Mouse (Mus musculus) heart, postnatal 4 days (tissue): Measurements from ENCODE around the gene Jak1. TPM values are rescaled to one million over a fixed set of nuclear protein-coding genes. Genes with fewer than 3 reads are reported as not detected.

Experiments
- DNase-seq: peaks from one replicate; pipeline ENCODE4 v3.0.0; 2021
- total RNA-seq, 2 experiments: library from RNA; stranded (reverse); gene quantifications; 2 replicates each; pipeline ENCODE4 v1.2.3; 2021

Gene Jak1
- total RNA-seq, 2 experiments from 2014 or later, result 86.6 to 89.9 TPM

DNA sequence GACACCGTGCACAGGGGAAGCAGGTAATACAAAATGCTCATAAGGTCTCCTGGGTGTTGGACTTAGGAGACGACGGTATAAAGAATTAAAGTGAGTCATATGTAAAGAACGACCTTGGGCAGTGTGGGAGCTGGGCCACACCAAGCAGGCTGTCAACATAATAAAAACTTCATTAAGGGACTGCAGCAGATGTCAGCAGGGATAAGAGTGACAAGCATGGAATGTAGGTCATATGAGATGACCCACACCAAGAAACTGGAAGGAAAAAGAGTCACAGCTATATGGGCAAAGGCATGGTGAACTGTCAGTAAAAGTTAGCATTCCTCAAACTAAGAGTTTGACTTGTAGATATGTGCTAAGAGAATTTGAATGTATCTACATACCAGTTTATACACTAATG, 120.7 kb downstream of the Jak1 start:
- DNase-seq, result no peak

- DNase-seq, result no peak
Observed at GRCm38 (mm10) chr4:101143901-101144300, 121.2 kb downstream of the Jak1 start.

- DNase-seq, result no peak
Observed at GRCm38 (mm10) chr4:101141768-101142167, 123.3 kb downstream of the Jak1 start.

GRCm38 (mm10) chr4:101137975-101138374, 127.1 kb downstream of the Jak1 start:
- no peak for DNase-seq

- DNase-seq, result no peak
Observed at GRCm38 (mm10) chr4:101135909-101136308, 129.2 kb downstream of the Jak1 start.

- DNase-seq, result no peak
Observed at GRCm38 (mm10) chr4:101135013-101135412, 130.1 kb downstream of the Jak1 start.

DNA sequence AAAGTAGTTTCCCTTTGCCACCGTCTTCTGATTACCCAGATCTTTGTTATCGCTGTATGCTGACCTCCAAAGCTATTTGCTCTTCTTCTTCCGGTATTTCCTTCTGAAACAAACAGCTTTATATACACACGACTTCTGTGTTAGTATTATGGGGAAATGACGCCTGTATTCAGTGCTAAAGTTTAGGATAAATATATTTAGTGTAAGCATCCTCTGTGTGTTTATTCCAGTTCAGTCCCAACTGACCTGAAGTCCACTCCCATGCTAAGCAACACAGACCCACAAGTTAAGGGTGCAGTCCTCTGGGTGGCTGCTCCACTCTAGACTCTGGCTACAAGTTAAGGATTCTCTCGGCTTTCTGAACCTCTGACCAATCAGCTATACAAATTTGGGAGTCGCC, 144.1 kb downstream of the Jak1 start:
- no peak for DNase-seq

- no peak for DNase-seq
Observed at GRCm38 (mm10) chr4:101107122-101107521, 158.0 kb downstream of the Jak1 start.

Other genes starting within 250 kb of the Jak1 start
- not detected for gene Gm10577, start 244.6 kb downstream of the Jak1 start, total RNA-seq
- gene Raver2, start 196.3 kb downstream of the Jak1 start, total RNA-seq, result 1 to 10 TPM; 4.9 to 5.4 TPM
- 10 to 100 TPM; 16.2 to 17.4 TPM for gene Ak4, start 154.0 kb upstream of the Jak1 start, total RNA-seq
- gene Dnajc6, start 231.4 kb upstream of the Jak1 start, total RNA-seq, result under 1 TPM; 0.48 to 0.52 TPM